ENCODE assay signal across 9 mouse cellular contexts in genomic region chr6:128844586-128845080, GRCm38 (mm10). TPM values are rescaled to one million over a fixed set of nuclear protein-coding genes. Genes with fewer than 3 reads are reported as not detected.
DNase-seq lines count a peak whose midpoint lies in the region; ATAC-seq and TF ChIP-seq lines count a peak whose summit lies in the region.
"Had no signal": no experiment of that assay in that cellular context is flagged by ENCODE, and none has a peak within 500 bp of the region (broad histone marks: within the 10 kb centered on the region; RNA-seq: fewer than 3 reads in every experiment).

No protein-coding gene starts in this region.

- no peak for TF ChIP-seq CTCF in heart, postnatal 0 days (IDR thresholded peaks at IDR 0.05; ENCODE audit: low read depth)
- no peak for TF ChIP-seq CTCF in ES-Bruce4 (IDR thresholded peaks at IDR 0.05; ENCODE audit: low read depth, low read length)

- 90% methylated on average over 5 of the region's 5 CpGs for WGBS in heart, postnatal 0 days
- 81% methylated on average over 5 of the region's 5 CpGs for WGBS in heart, embryonic 12.5 days
- 60% methylated on average over 5 of the region's 5 CpGs for WGBS in forebrain, embryonic 11.5 days
- 73% methylated on average over 5 of the region's 5 CpGs for WGBS in midbrain, embryonic 13.5 days

- no peak for DNase-seq in heart, postnatal 0 days (ENCODE audit: low spot score)
- DNase-seq in forebrain, embryonic 11.5 days (ENCODE audit: low spot score) = peak; percentile 49
- no peak for DNase-seq in B cell, adult 2 months
- no peak for DNase-seq in heart, adult 8-10 months (ENCODE audit: low spot score)
- no peak for DNase-seq in yolk sac, embryonic 10.5 days (ENCODE audit: low spot score)

- ATAC-seq in heart, postnatal 0 days (ENCODE audit: insufficient read depth, low read depth) = no peak
- no peak for ATAC-seq in heart, embryonic 12.5 days (ENCODE audit: insufficient number of reproducible peaks, low FRiP score)
- no peak for ATAC-seq in forebrain, embryonic 11.5 days (replicated peaks; ENCODE audit: low FRiP score)
- no peak for ATAC-seq in midbrain, embryonic 13.5 days

- no peak overlapping the region for H3K4me3 ChIP-seq in heart, postnatal 0 days (ENCODE audit: low read depth, low read length)
- H3K4me3 ChIP-seq in heart, embryonic 12.5 days = no peak overlapping the region
- no peak overlapping the region for H3K4me3 ChIP-seq in ES-Bruce4 (ENCODE audit: low read depth, low read length)
- no peak overlapping the region for H3K4me3 ChIP-seq in forebrain, embryonic 11.5 days (ENCODE audit: low read depth, low read length)
- peak overlapping the region; percentile 89 for H3K4me3 ChIP-seq in midbrain, embryonic 13.5 days (replicated peaks)

- no peak for TF ChIP-seq POLR2A in ES-Bruce4 (IDR thresholded peaks at IDR 0.05; ENCODE audit: insufficient read depth, low read length)

- no peak for TF ChIP-seq EP300 in heart, postnatal 0 days (IDR thresholded peaks at IDR 0.05; ENCODE audit: low read depth)
- no peak for TF ChIP-seq EP300 in ES-Bruce4 (IDR thresholded peaks at IDR 0.05; ENCODE audit: insufficient read depth, low read depth, low read length)

- H3K27me3 ChIP-seq in heart, postnatal 0 days (ENCODE audit: control insufficient read depth, insufficient read depth, low read length) = no peaks in the 10 kb centered on the region
- H3K27me3 ChIP-seq in heart, embryonic 12.5 days (replicated peaks) = no peaks in the 10 kb centered on the region
- H3K27me3 ChIP-seq in ES-Bruce4 (ENCODE audit: control insufficient read depth, insufficient read depth, low read length, poor library complexity, severe bottlenecking) = no peaks in the 10 kb centered on the region
- H3K27me3 ChIP-seq in forebrain, embryonic 11.5 days (ENCODE audit: control insufficient read depth, insufficient read depth, low read length) = no peaks in the 10 kb centered on the region
- H3K27me3 ChIP-seq in midbrain, embryonic 13.5 days = no peaks in the 10 kb centered on the region

- no peaks in the 10 kb centered on the region for H3K36me3 ChIP-seq in heart, postnatal 0 days (replicated peaks; ENCODE audit: control insufficient read depth, insufficient read depth, low read length)
- no peaks in the 10 kb centered on the region for H3K36me3 ChIP-seq in heart, embryonic 12.5 days
- H3K36me3 ChIP-seq in ES-Bruce4 (ENCODE audit: control insufficient read depth, insufficient read depth, low read length, poor library complexity, severe bottlenecking) = no peaks in the 10 kb centered on the region
- H3K36me3 ChIP-seq in forebrain, embryonic 11.5 days (ENCODE audit: control insufficient read depth, insufficient read depth, low read length) = no peaks in the 10 kb centered on the region
- H3K36me3 ChIP-seq in midbrain, embryonic 13.5 days = no peaks in the 10 kb centered on the region

- no peaks in the 10 kb centered on the region for H3K9me3 ChIP-seq in heart, postnatal 0 days (replicated peaks; ENCODE audit: control insufficient read depth, low read length)
- H3K9me3 ChIP-seq in heart, embryonic 12.5 days (replicated peaks) = no peaks in the 10 kb centered on the region
- H3K9me3 ChIP-seq in ES-Bruce4 (replicated peaks; ENCODE audit: control insufficient read depth, insufficient read depth, low read length, poor library complexity, severe bottlenecking) = no peaks in the 10 kb centered on the region
- no peaks in the 10 kb centered on the region for H3K9me3 ChIP-seq in forebrain, embryonic 11.5 days (ENCODE audit: control insufficient read depth, low read length)
- H3K9me3 ChIP-seq in midbrain, embryonic 13.5 days = no peaks in the 10 kb centered on the region

- H3K4me1 ChIP-seq in heart, postnatal 0 days (ENCODE audit: control insufficient read depth, insufficient read depth) = peaks cover 12% of the 10 kb centered on the region
- peaks cover 23% of the 10 kb centered on the region for H3K4me1 ChIP-seq in heart, embryonic 12.5 days (replicated peaks)
- H3K4me1 ChIP-seq in ES-Bruce4 (ENCODE audit: control insufficient read depth, insufficient read depth, low read length) = no peaks in the 10 kb centered on the region
- H3K4me1 ChIP-seq in forebrain, embryonic 11.5 days (replicated peaks; ENCODE audit: control insufficient read depth, insufficient read depth, low read length) = peaks cover 9% of the 10 kb centered on the region; the same call in 1 of the 2 replicates
- peaks cover 22% of the 10 kb centered on the region for H3K4me1 ChIP-seq in midbrain, embryonic 13.5 days (replicated peaks)

- no peak overlapping the region for H3K4me2 ChIP-seq in heart, postnatal 0 days (ENCODE audit: low read depth, low read length)
- H3K4me2 ChIP-seq in heart, embryonic 12.5 days = no peak overlapping the region
- no peak overlapping the region for H3K4me2 ChIP-seq in forebrain, embryonic 11.5 days (ENCODE audit: low read depth, low read length, severe bottlenecking)
- peak overlapping the region; percentile 76 for H3K4me2 ChIP-seq in midbrain, embryonic 13.5 days (replicated peaks)

- peak overlapping the region; percentile 91; the same call in 1 of the 2 replicates for H3K27ac ChIP-seq in heart, postnatal 0 days (ENCODE audit: low read depth)
- H3K27ac ChIP-seq in heart, embryonic 12.5 days (ENCODE audit: poor library complexity, severe bottlenecking) = no peak overlapping the region
- H3K27ac ChIP-seq in ES-Bruce4 (ENCODE audit: insufficient read depth, low read length) = peak overlapping the region; percentile 73
- H3K27ac ChIP-seq in forebrain, embryonic 11.5 days (ENCODE audit: low read depth, low read length) = no peak overlapping the region
- H3K27ac ChIP-seq in midbrain, embryonic 13.5 days = no peak overlapping the region

- no peak overlapping the region for H3K9ac ChIP-seq in heart, postnatal 0 days (replicated peaks; ENCODE audit: low read depth, low read length)
- H3K9ac ChIP-seq in heart, embryonic 12.5 days = no peak overlapping the region
- H3K9ac ChIP-seq in ES-Bruce4 (ENCODE audit: low read depth, poor library complexity, severe bottlenecking) = peak overlapping the region; percentile 6; the same call in 1 of the 2 replicates
- H3K9ac ChIP-seq in forebrain, embryonic 11.5 days (ENCODE audit: low read length) = no peak overlapping the region
- 0 out of 2 replicates have a peak overlapping the region, but pooled peaks have one; percentile 76 for H3K9ac ChIP-seq in midbrain, embryonic 13.5 days (replicated peaks)

RNA-seq across cellular contexts. Expression of gene Klrb1b, which starts 18.5 kb away (rescaled TPM):
- not detected in 2 replicates for total RNA-seq in heart, postnatal 0 days (2014; rRNA removed; ENCODE audit: low replicate concordance)
- not detected in 2 replicates for polyA plus RNA-seq in heart, postnatal 0 days (2015; fragmentation: Nextera tagmentation; extraction: Ambion mirVana)
- polyA plus RNA-seq in heart, embryonic 12.5 days (2016; fragmentation: Nextera tagmentation; extraction: Ambion mirVana) = not detected in 2 replicates
- not detected in 2 replicates for polyA plus RNA-seq in ES-Bruce4 (2011; ENCODE audit: insufficient read depth, insufficient read length, low read depth, missing spikeins)
- not detected in 2 replicates for polyA plus RNA-seq in forebrain, embryonic 11.5 days (2014; fragmentation: Nextera tagmentation; extraction: Ambion mirVana)
- polyA plus RNA-seq in midbrain, embryonic 13.5 days (2015; fragmentation: Nextera tagmentation; extraction: Ambion mirVana) = not detected in 2 replicates
- total RNA-seq in heart, adult 8-10 months (2022) = not detected

RNA-seq across cellular contexts. Expression of gene Gm44511, which starts 18.5 kb away (rescaled TPM):
- total RNA-seq in heart, postnatal 0 days (2014; rRNA removed; ENCODE audit: low replicate concordance) = not detected in 2 replicates
- polyA plus RNA-seq in heart, postnatal 0 days (2015; fragmentation: Nextera tagmentation; extraction: Ambion mirVana) = not detected in 2 replicates
- polyA plus RNA-seq in heart, embryonic 12.5 days (2016; fragmentation: Nextera tagmentation; extraction: Ambion mirVana) = not detected in 2 replicates
- not detected in 2 replicates for polyA plus RNA-seq in ES-Bruce4 (2011; ENCODE audit: insufficient read depth, insufficient read length, low read depth, missing spikeins)
- polyA plus RNA-seq in forebrain, embryonic 11.5 days (2014; fragmentation: Nextera tagmentation; extraction: Ambion mirVana) = not detected in 2 replicates
- polyA plus RNA-seq in midbrain, embryonic 13.5 days (2015; fragmentation: Nextera tagmentation; extraction: Ambion mirVana) = not detected in 2 replicates
- total RNA-seq in heart, adult 8-10 months (2022) = not detected
- total RNA-seq: heart, postnatal 14 days had no signal

RNA-seq across cellular contexts. Expression of gene Clec2i, which starts 42.8 kb away (rescaled TPM):
- not detected in 2 replicates for total RNA-seq in heart, postnatal 0 days (2014; rRNA removed; ENCODE audit: low replicate concordance)
- not detected in 2 replicates for polyA plus RNA-seq in heart, postnatal 0 days (2015; fragmentation: Nextera tagmentation; extraction: Ambion mirVana)
- not detected in 2 replicates for polyA plus RNA-seq in heart, embryonic 12.5 days (2016; fragmentation: Nextera tagmentation; extraction: Ambion mirVana)
- polyA plus RNA-seq in ES-Bruce4 (2011; ENCODE audit: insufficient read depth, insufficient read length, low read depth, missing spikeins) = not detected in 2 replicates
- not detected in 2 replicates for polyA plus RNA-seq in forebrain, embryonic 11.5 days (2014; fragmentation: Nextera tagmentation; extraction: Ambion mirVana)
- polyA plus RNA-seq in midbrain, embryonic 13.5 days (2015; fragmentation: Nextera tagmentation; extraction: Ambion mirVana) = not detected in 2 replicates
- total RNA-seq in heart, adult 8-10 months (2022) = under 1 TPM in 1 of 4 experiments, not detected in 3; 0.27 TPM

RNA-seq across cellular contexts. Expression of gene BC035044, which starts 46.3 kb away (rescaled TPM):
- 0.08 TPM in 1 of 2 replicates, not detected in the other for total RNA-seq in heart, postnatal 0 days (2014; rRNA removed; ENCODE audit: low replicate concordance)
- 0.10 TPM in 1 of 2 replicates, not detected in the other for polyA plus RNA-seq in heart, postnatal 0 days (2015; fragmentation: Nextera tagmentation; extraction: Ambion mirVana)
- polyA plus RNA-seq in heart, embryonic 12.5 days (2016; fragmentation: Nextera tagmentation; extraction: Ambion mirVana) = 0.68 TPM in 1 of 2 replicates, not detected in the other
- not detected in 2 replicates for polyA plus RNA-seq in ES-Bruce4 (2011; ENCODE audit: insufficient read depth, insufficient read length, low read depth, missing spikeins)
- polyA plus RNA-seq in forebrain, embryonic 11.5 days (2014; fragmentation: Nextera tagmentation; extraction: Ambion mirVana) = 0.28 and 0.88 TPM in 2 replicates
- polyA plus RNA-seq in midbrain, embryonic 13.5 days (2015; fragmentation: Nextera tagmentation; extraction: Ambion mirVana) = 0.35 and 0.52 TPM in 2 replicates
- under 1 TPM; 0.22 to 0.38 (median 0.25) TPM for total RNA-seq in heart, adult 8-10 months (2022)

RNA-seq across cellular contexts. Expression of gene Klrb1c, which starts 55.6 kb away (rescaled TPM):
- not detected in 2 replicates for total RNA-seq in heart, postnatal 0 days (2014; rRNA removed; ENCODE audit: low replicate concordance)
- not detected in 2 replicates for polyA plus RNA-seq in heart, postnatal 0 days (2015; fragmentation: Nextera tagmentation; extraction: Ambion mirVana)
- not detected in 2 replicates for polyA plus RNA-seq in heart, embryonic 12.5 days (2016; fragmentation: Nextera tagmentation; extraction: Ambion mirVana)
- polyA plus RNA-seq in ES-Bruce4 (2011; ENCODE audit: insufficient read depth, insufficient read length, low read depth, missing spikeins) = not detected in 2 replicates
- not detected in 2 replicates for polyA plus RNA-seq in forebrain, embryonic 11.5 days (2014; fragmentation: Nextera tagmentation; extraction: Ambion mirVana)
- not detected in 2 replicates for polyA plus RNA-seq in midbrain, embryonic 13.5 days (2015; fragmentation: Nextera tagmentation; extraction: Ambion mirVana)
- total RNA-seq in heart, adult 8-10 months (2022) = under 1 TPM in 3 of 4 experiments, not detected in 1; 0.14 to 0.32 (median 0.31) TPM

Comparison
In these comparisons a context has a peak if more than half of its experiments do, and no peak if none do; other contexts are left out.
1. H3K27ac ChIP-seq: peak in heart, postnatal 0 days (single experiment) and ES-Bruce4 (single experiment); none in heart, embryonic 12.5 days (single experiment), forebrain, embryonic 11.5 days (single experiment) and midbrain, embryonic 13.5 days (single experiment).
2. H3K9ac ChIP-seq: peak in ES-Bruce4 (single experiment) and midbrain, embryonic 13.5 days (single experiment); none in heart, postnatal 0 days (single experiment), heart, embryonic 12.5 days (single experiment) and forebrain, embryonic 11.5 days (single experiment).